ENCODE assay signal across 1 mouse cellular context in genomic region chr5:100079931-100080275, GRCm38 (mm10).
TF ChIP-seq lines count a peak whose summit lies in the region.

No protein-coding gene starts in this region.

TF ChIP-seq in MEL, 35 proteins besides CTCF, POLR2A, EP300 and RAD21 (continued from another document):
- TF ChIP-seq TAL1 (IDR thresholded peaks at IDR 0.05; ENCODE audit: low read length), result 0 out of 2 replicates have a peak, but pooled peaks have one; percentile 14
- TF ChIP-seq MEF2A (IDR thresholded peaks at IDR 0.05; ENCODE audit: extremely low read depth, insufficient replicate concordance, low read depth, low read length, poor library complexity, severe bottlenecking), result no peak
- no peak for TF ChIP-seq CHD2 (IDR thresholded peaks at IDR 0.05; ENCODE audit: low read length)
- no peak for TF ChIP-seq ZC3H11A (IDR thresholded peaks at IDR 0.05; ENCODE audit: low read depth, low read length)
- TF ChIP-seq ELF1 (IDR thresholded peaks at IDR 0.05; ENCODE audit: low read depth, low read length), result no peak
- no peak for TF ChIP-seq NRF1 (IDR thresholded peaks at IDR 0.05; ENCODE audit: insufficient read depth, low read depth, low read length, poor library complexity, severe bottlenecking)
- no peak for TF ChIP-seq UBTF (IDR thresholded peaks at IDR 0.05; ENCODE audit: borderline replicate concordance, insufficient read depth, low read depth, low read length)
- TF ChIP-seq HCFC1 (IDR thresholded peaks at IDR 0.05; ENCODE audit: low read depth, low read length), result no peak
- TF ChIP-seq ZKSCAN1 (IDR thresholded peaks at IDR 0.05; ENCODE audit: low read depth, low read length), result no peak
- TF ChIP-seq SMC3 (IDR thresholded peaks at IDR 0.05; ENCODE audit: low read depth, low read length), result no peak
- TF ChIP-seq RCOR1 (IDR thresholded peaks at IDR 0.05; ENCODE audit: low read depth, low read length), result no peak
- TF ChIP-seq GABPA (IDR thresholded peaks at IDR 0.05; ENCODE audit: low read depth, low read length), result no peak
- TF ChIP-seq CHD1 (IDR thresholded peaks at IDR 0.05; ENCODE audit: low read depth, low read length), result no peak
- no peak for TF ChIP-seq NELFE (IDR thresholded peaks at IDR 0.05; ENCODE audit: low read depth, low read length)
- TF ChIP-seq MAZ (IDR thresholded peaks at IDR 0.05; ENCODE audit: low read depth, low read length), result no peak
- no peak for TF ChIP-seq BHLHE40 (IDR thresholded peaks at IDR 0.05; ENCODE audit: borderline replicate concordance, low read depth, low read length)
- TF ChIP-seq MXI1 (IDR thresholded peaks at IDR 0.05; ENCODE audit: low read depth, low read length), result 0 out of 2 replicates have a peak, but pooled peaks have one; percentile 7
- TF ChIP-seq USF1 (IDR thresholded peaks at IDR 0.05; ENCODE audit: low read depth, low read length), result peak; percentile 43; the same call in 1 of the 2 replicates
